Mouse (Mus musculus) liver, embryonic 12.5 days (tissue): ENCODE data around the gene Insrr. TPM values are rescaled to one million over a fixed set of nuclear protein-coding genes. Genes with fewer than 3 reads are reported as not detected.

Experiments used
- ATAC-seq: fragments of 200-750 bp; cut with Nextera tagmentation; 2 replicates; pipeline ENCODE4 v1.8.0; 2017; ENCODE audit warnings: moderate number of reproducible peaks, mild to moderate bottlenecking, moderate library complexity
- H3K27ac ChIP-seq: fragments of 300-500 bp; sonication (generic); 2 replicates; pipeline ENCODE4 v1.5.1; 2016; ENCODE audit warnings: mild to moderate bottlenecking
- H3K27me3 ChIP-seq: fragments of 300-500 bp; sonication (generic); replicated peaks from 2 replicates; pipeline ENCODE4 v1.6.1; 2016; ENCODE audit warnings: mild to moderate bottlenecking, moderate library complexity
- H3K36me3 ChIP-seq: fragments of 300-500 bp; sonication (generic); 2 replicates; pipeline ENCODE4 v1.6.1; 2016; ENCODE audit warnings: mild to moderate bottlenecking, moderate library complexity
- H3K4me1 ChIP-seq: fragments of 300-500 bp; sonication (generic); 2 replicates; pipeline ENCODE4 v1.6.1; 2016
- H3K4me2 ChIP-seq: fragments of 300-500 bp; sonication (generic); 2 replicates; pipeline ENCODE4 v1.6.1; 2016; ENCODE audit warnings: mild to moderate bottlenecking, moderate library complexity
- H3K4me3 ChIP-seq: fragments of 300-500 bp; sonication (generic); 2 replicates; pipeline ENCODE4 v1.5.1; 2016; ENCODE audit warnings: mild to moderate bottlenecking, moderate library complexity
- H3K9ac ChIP-seq: fragments of 300-500 bp; sonication (generic); 2 replicates; pipeline ENCODE4 v1.6.1; 2016; ENCODE audit warnings: mild to moderate bottlenecking, moderate library complexity
- H3K9me3 ChIP-seq: fragments of 300-500 bp; sonication (generic); replicated peaks from 2 replicates; pipeline ENCODE4 v1.6.1; 2016; ENCODE audit warnings: mild to moderate bottlenecking, moderate library complexity
- WGBS: fragments of 180-500 bp; shearing (Covaris S2); methylation state at CpG from one replicate; pipeline ENCODE4 v1.1.7; 2016; ENCODE audit not compliant: insufficient replicate concordance; 5-methylcytosine and 5-hydroxymethylcytosine counted together
- polyA plus RNA-seq: library from polyadenylated mRNA; unstranded; fragments of >200 nt; fragmentation: Nextera tagmentation; extraction: Ambion mirVana; gene quantifications from 2 replicates; pipeline ENCODE4 v1.2.1, GENCODE M21; 2016

Gene Insrr
- polyA plus RNA-seq, 1 experiment from 2014 or later, result 0.05 TPM

GRCm38 (mm10) chr3:87763683-87764289, 33.0 kb upstream of the Insrr start:
- Histone ChIP-seq H3K4me3 (peak overlapping the region; percentile 16; the same call in 1 of the 2 replicates), H3K27ac (peak overlapping the region; percentile 78), H3K4me1 (peaks cover 67% of the 10 kb centered on the region), H3K27me3 (peaks cover 24% of the 10 kb centered on the region), H3K9ac (no peak overlapping the region), H3K36me3 (peaks cover 4% of the 10 kb centered on the region; the same call in 1 of the 2 replicates), H3K9me3 (no peaks in the 10 kb centered on the region), H3K4me2 (peak overlapping the region; percentile 47)
- ATAC-seq, result no peak
- 17% methylated on average over 13 of the region's 15 CpGs for WGBS

GRCm38 (mm10) chr3:87764506-87764905, 32.2 kb upstream of the Insrr start:
- H3K4me2 ChIP-seq, result peak overlapping the region; percentile 47
- no peak overlapping the region for H3K4me3 ChIP-seq
- no peak overlapping the region for H3K9ac ChIP-seq
- H3K27me3 ChIP-seq, result peaks cover 28% of the 10 kb centered on the region
- H3K4me1 ChIP-seq, result peaks cover 61% of the 10 kb centered on the region
- WGBS, result 16% methylated on average over 10 of the region's 10 CpGs
- H3K36me3 ChIP-seq, result no peaks in the 10 kb centered on the region
- H3K9me3 ChIP-seq, result no peaks in the 10 kb centered on the region
- ATAC-seq, result no peak
- peak overlapping the region; percentile 78 for H3K27ac ChIP-seq

DNA sequence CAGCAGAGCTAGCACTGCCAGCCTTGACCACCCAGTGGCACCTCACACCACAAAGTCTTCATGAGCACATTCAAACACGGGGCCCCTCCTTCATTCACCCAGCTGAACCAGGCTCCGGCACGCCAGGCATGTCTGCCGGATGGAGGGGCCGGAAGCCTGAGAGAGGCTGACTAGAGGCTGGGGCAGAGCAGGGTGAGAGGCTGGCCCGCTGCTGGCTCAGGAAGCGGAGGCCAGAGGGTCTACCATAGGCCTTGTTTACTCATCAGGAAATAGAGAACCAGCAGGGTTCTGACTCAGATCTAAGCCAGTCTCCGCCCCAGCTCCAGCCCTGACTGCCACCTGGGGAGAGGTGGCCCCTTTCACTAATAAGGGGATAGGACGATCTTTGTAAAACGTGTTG, 31.7 kb upstream of the Insrr start:
- peak; percentile 52 for ATAC-seq
- 12% methylated on average over 10 of the region's 10 CpGs for WGBS
- Histone ChIP-seq H3K4me1 (peaks cover 58% of the 10 kb centered on the region), H3K4me2 (peak overlapping the region; percentile 47), H3K36me3 (no peaks in the 10 kb centered on the region), H3K27me3 (peaks cover 28% of the 10 kb centered on the region), H3K9me3 (no peaks in the 10 kb centered on the region), H3K27ac (peak overlapping the region; percentile 78), H3K4me3 (no peak overlapping the region), H3K9ac (no peak overlapping the region)

DNA sequence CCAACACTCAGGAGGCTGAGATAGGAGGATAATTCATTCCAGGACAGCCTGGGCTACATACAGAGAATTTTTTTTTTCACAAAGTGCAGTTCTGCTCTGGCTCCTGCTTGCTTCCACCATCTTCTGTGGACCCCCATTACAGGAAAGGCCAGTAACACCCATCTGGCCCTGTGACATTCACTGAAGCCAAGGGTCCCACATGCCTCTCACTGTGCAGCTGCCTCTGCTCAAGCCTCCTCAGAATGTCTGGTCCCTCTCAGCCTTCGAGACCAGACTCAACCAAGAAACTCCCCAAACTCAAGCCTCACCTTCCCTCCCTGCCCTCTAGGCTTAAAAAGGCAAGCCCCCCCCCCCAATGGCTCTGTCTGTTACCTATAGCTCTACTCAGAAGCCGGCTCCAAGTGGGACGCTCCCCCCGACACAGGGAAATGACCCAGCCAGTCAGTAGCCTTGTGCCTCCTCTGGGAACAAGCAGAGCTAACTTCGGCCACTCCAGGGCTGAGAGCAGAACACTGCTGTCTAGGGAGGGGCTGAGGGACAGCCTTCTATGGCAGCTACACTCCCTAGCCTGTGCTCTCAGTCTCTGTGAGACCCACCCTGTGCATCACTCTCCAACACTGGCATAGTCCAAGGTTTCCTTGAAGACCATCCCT, 31.0 kb upstream of the Insrr start:
- Histone ChIP-seq H3K27ac (peak overlapping the region; percentile 78), H3K4me3 (no peak overlapping the region), H3K9me3 (no peaks in the 10 kb centered on the region), H3K4me1 (peaks cover 58% of the 10 kb centered on the region), H3K9ac (no peak overlapping the region), H3K4me2 (peak overlapping the region; percentile 47), H3K36me3 (no peaks in the 10 kb centered on the region), H3K27me3 (peaks cover 28% of the 10 kb centered on the region)
- no peak for ATAC-seq
- 39% methylated on average over 5 of the region's 5 CpGs for WGBS

GRCm38 (mm10) chr3:87766284-87766667, 30.5 kb upstream of the Insrr start:
- peak overlapping the region; percentile 47 for H3K4me2 ChIP-seq
- WGBS, result 62% methylated on average over 3 of the region's 3 CpGs
- H3K36me3 ChIP-seq, result no peaks in the 10 kb centered on the region
- H3K27me3 ChIP-seq, result peaks cover 28% of the 10 kb centered on the region
- H3K9ac ChIP-seq, result no peak overlapping the region
- peaks cover 56% of the 10 kb centered on the region for H3K4me1 ChIP-seq
- peak overlapping the region; percentile 78 for H3K27ac ChIP-seq
- no peak overlapping the region for H3K4me3 ChIP-seq
- no peaks in the 10 kb centered on the region for H3K9me3 ChIP-seq
- no peak for ATAC-seq

DNA sequence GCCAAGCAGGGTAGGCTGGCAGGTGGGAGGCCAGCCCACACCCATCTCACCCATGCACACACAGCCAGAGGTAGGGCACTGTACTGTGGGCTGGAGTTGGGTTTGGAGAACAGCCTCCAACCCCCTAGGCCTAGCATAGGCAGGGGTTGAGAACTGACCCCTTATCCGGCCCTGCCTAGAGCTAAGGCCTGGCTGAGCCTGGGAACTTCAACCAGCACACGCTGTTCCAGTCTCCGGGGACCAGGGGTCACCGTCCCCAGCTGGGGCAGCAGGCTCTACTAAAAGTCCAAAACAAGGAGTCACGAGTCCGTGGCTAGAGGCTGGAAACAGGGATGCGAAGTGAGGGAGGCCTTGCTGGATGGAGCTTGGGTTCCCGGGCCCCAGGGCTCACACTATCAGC, 29.0 kb upstream of the Insrr start:
- Histone ChIP-seq H3K4me2 (peak overlapping the region; percentile 58), H3K4me3 (peak overlapping the region; percentile 51), H3K9ac (no peak overlapping the region), H3K27ac (peak overlapping the region; percentile 61), H3K36me3 (no peaks in the 10 kb centered on the region), H3K4me1 (peaks cover 47% of the 10 kb centered on the region), H3K27me3 (peaks cover 42% of the 10 kb centered on the region), H3K9me3 (no peaks in the 10 kb centered on the region)
- ATAC-seq, result no peak
- 51% methylated on average over 8 of the region's 8 CpGs for WGBS

GRCm38 (mm10) chr3:87768431-87768830, 28.3 kb upstream of the Insrr start:
- peak overlapping the region; percentile 58 for H3K4me2 ChIP-seq
- 26% methylated on average over 6 of the region's 6 CpGs for WGBS
- no peaks in the 10 kb centered on the region for H3K9me3 ChIP-seq
- peaks cover 41% of the 10 kb centered on the region for H3K4me1 ChIP-seq
- 0 out of 2 replicates have a peak overlapping the region, but pooled peaks have one; percentile 61 for H3K27ac ChIP-seq
- H3K4me3 ChIP-seq, result peak overlapping the region; percentile 51
- ATAC-seq, result no peak
- peaks cover 46% of the 10 kb centered on the region for H3K27me3 ChIP-seq
- H3K36me3 ChIP-seq, result no peaks in the 10 kb centered on the region
- H3K9ac ChIP-seq, result peak overlapping the region; percentile 64

- H3K27me3 ChIP-seq, result peaks cover 46% of the 10 kb centered on the region
- H3K4me1 ChIP-seq, result peaks cover 37% of the 10 kb centered on the region
- H3K27ac ChIP-seq, result no peak overlapping the region
- WGBS, result under 1% methylated on average over 37 of the region's 37 CpGs
- peak overlapping the region; percentile 51 for H3K4me3 ChIP-seq
- no peaks in the 10 kb centered on the region for H3K9me3 ChIP-seq
- no peaks in the 10 kb centered on the region for H3K36me3 ChIP-seq
- H3K9ac ChIP-seq, result peak overlapping the region; percentile 64
- peak; percentile 52 for ATAC-seq
- H3K4me2 ChIP-seq, result peak overlapping the region; percentile 58
These were observed 27.9 kb upstream of the Insrr start for GRCm38 (mm10) chr3:87768844-87769243.

DNA sequence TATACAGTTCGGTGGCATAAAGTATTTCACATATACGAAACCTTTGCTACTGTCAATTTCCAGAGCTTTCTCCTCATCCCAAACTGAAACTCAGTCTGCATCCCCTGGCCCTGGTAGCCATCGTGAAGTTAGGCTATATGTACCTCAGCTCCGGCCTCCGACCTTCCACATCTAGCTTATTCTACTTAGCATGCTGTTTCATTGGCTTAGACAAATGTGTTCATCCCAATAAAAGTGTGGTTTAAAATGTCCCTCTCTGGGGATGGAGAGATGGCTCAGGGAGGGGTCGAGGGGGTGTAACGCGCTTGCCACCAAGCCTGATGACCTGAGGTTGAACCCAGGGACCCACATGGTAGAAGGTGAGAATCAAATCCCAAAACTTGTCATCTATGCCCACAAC, 27.2 kb upstream of the Insrr start:
- Histone ChIP-seq H3K9me3 (no peaks in the 10 kb centered on the region), H3K27ac (no peak overlapping the region), H3K4me3 (no peak overlapping the region), H3K27me3 (peaks cover 46% of the 10 kb centered on the region), H3K4me1 (peaks cover 30% of the 10 kb centered on the region), H3K4me2 (no peak overlapping the region), H3K9ac (no peak overlapping the region), H3K36me3 (no peaks in the 10 kb centered on the region)
- 63% methylated on average over 8 of the region's 8 CpGs for WGBS
- ATAC-seq, result no peak

GRCm38 (mm10) chr3:87770280-87770679, 26.5 kb upstream of the Insrr start:
- Histone ChIP-seq H3K27ac (no peak overlapping the region), H3K9me3 (no peaks in the 10 kb centered on the region), H3K4me3 (no peak overlapping the region), H3K4me2 (no peak overlapping the region), H3K27me3 (peaks cover 43% of the 10 kb centered on the region), H3K9ac (no peak overlapping the region), H3K4me1 (peaks cover 24% of the 10 kb centered on the region), H3K36me3 (no peaks in the 10 kb centered on the region)
- no peak for ATAC-seq
- WGBS, result under 1% methylated on average over 4 of the region's 4 CpGs

GRCm38 (mm10) chr3:87771088-87771487, 25.7 kb upstream of the Insrr start:
- WGBS, result 27% methylated on average over 6 of the region's 6 CpGs
- Histone ChIP-seq H3K4me3 (no peak overlapping the region), H3K27me3 (peaks cover 41% of the 10 kb centered on the region), H3K4me1 (peaks cover 18% of the 10 kb centered on the region), H3K36me3 (no peaks in the 10 kb centered on the region), H3K4me2 (no peak overlapping the region), H3K9me3 (no peaks in the 10 kb centered on the region), H3K27ac (no peak overlapping the region), H3K9ac (no peak overlapping the region)
- peak; percentile 22; the same call in 1 of the 2 replicates for ATAC-seq

- H3K4me2 ChIP-seq, result no peak overlapping the region
- peaks cover 71% of the 10 kb centered on the region for H3K27me3 ChIP-seq
These were observed 18.5 kb upstream of the Insrr start for GRCm38 (mm10) chr3:87778283-87778682.

More at GRCm38 (mm10) chr3:87778283-87778682, 18.5 kb upstream of the Insrr start:
- WGBS, result 52% methylated on average over 23 of the region's 23 CpGs
- no peaks in the 10 kb centered on the region for H3K4me1 ChIP-seq
- H3K27ac ChIP-seq, result no peak overlapping the region
- no peak overlapping the region for H3K4me3 ChIP-seq
- no peaks in the 10 kb centered on the region for H3K36me3 ChIP-seq
- no peaks in the 10 kb centered on the region for H3K9me3 ChIP-seq
- H3K9ac ChIP-seq, result no peak overlapping the region
- no peak for ATAC-seq
